Mouse (Mus musculus) midbrain, embryonic 11.5 days (tissue): ENCODE measurements around the gene Npvf. TPM values are rescaled to one million over a fixed set of nuclear protein-coding genes. Genes with fewer than 3 reads are reported as not detected.

Experiments used
- polyA plus RNA-seq: library from polyadenylated mRNA; unstranded; fragments of >200 nt; fragmentation: Nextera tagmentation; extraction: Ambion mirVana; gene quantifications from 2 replicates; pipeline ENCODE4 v1.2.1, GENCODE M21; 2014

Npvf gene
- polyA plus RNA-seq, 1 experiment from 2014 or later = not detected

Other genes with a start within 250 kb of the Npvf start
- gene Osbpl3, start 198.2 kb downstream of the Npvf start, polyA plus RNA-seq = 6.7 and 7.3 TPM in 2 replicates
- 76.5 and 80.5 TPM in 2 replicates for gene Cycs, start 87.9 kb downstream of the Npvf start, polyA plus RNA-seq
- 0.95 and 0.98 TPM in 2 replicates for gene 4921507P07Rik, start 57.8 kb downstream of the Npvf start, polyA plus RNA-seq